8 mouse cellular contexts compared by ENCODE assay signal in the genomic region with DNA sequence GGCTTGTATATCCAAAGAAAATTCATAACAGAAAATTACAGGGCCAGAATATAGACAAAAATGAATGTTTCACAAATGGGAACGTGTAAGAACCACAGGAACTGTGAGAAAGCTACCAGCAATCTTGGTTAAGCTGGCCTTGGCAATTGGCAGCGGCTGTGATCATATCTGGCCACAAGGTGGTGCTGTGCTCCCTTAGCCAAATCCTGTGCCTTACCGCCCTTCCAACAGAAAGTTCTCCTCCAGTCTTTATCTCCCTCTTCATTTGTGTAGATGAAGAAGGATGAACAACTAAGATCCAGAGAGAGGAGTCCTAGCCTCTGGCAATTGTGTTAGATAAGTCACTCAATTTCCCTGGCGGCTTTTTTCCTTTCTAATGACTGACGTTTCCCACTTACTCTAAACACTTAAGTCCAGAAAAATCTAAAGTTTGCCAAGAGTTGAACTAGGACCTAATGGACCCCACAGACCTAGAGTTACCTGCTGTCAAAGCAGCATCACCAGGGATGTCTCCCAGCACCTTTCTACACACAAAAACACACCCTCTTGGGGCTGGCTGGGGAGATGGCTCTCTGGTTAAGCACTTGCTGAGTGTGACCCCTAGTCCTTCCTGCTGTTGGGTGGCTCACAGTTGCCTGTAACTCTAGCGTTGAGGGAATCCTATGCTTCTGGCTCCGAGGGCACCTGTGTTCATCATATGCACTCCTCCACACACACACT. TPM values are rescaled to one million over a fixed set of nuclear protein-coding genes. Genes with fewer than 3 reads are reported as not detected.
A peak's percentile ranks its signal among the peaks of the same experiment; 100 is the strongest.
DNase-seq lines count a peak whose midpoint lies in the region; TF ChIP-seq lines count a peak whose summit lies in the region.

No protein-coding gene starts in this region.

- no peak overlapping the region for H3K9ac ChIP-seq in MEL (ENCODE audit: control insufficient read depth, low read depth, low read length, poor library complexity, severe bottlenecking)

- peaks cover 22% of the 10 kb centered on the region for H3K4me1 ChIP-seq in heart, embryonic 10.5 days
- H3K4me1 ChIP-seq in MEL (ENCODE audit: control insufficient read depth in 1 of 2, insufficient read depth in 2 of 2, low read length in 2 of 2) = peaks cover 3 to 17% of the 10 kb centered on the region in 2 experiments
- H3K4me1 ChIP-seq in kidney, adult 2 months (ENCODE audit: control insufficient read depth, insufficient read depth, low read length) = no peaks in the 10 kb centered on the region

- no peaks in the 10 kb centered on the region for H3K9me3 ChIP-seq in heart, embryonic 10.5 days
- H3K9me3 ChIP-seq in MEL (replicated peaks; ENCODE audit: insufficient read depth, low read length) = no peaks in the 10 kb centered on the region

- no peak for TF ChIP-seq EP300 in MEL (IDR thresholded peaks at IDR 0.05; ENCODE audit: low read depth in 1 of 2, low read length in 2 of 2)

- peak; percentile 19 to 73 (median 67); a peak in 4 of 6 replicates for TF ChIP-seq CTCF in MEL (IDR thresholded peaks at IDR 0.05 in 2 of 3, conservative IDR thresholded peaks at IDR 0.05 in 1 of 3; ENCODE audit: control insufficient read depth in 1 of 3, insufficient read depth in 1 of 3, low read depth in 2 of 3, low read length in 3 of 3, poor library complexity in 1 of 3, severe bottlenecking in 1 of 3)
- peak; percentile 97 for TF ChIP-seq CTCF in kidney, adult 2 months (conservative IDR thresholded peaks at IDR 0.05; ENCODE audit: insufficient read depth, insufficient read length, low read depth, low read length)

- no peak overlapping the region for H3K4me3 ChIP-seq in heart, embryonic 10.5 days
- H3K4me3 ChIP-seq in MEL (ENCODE audit: control insufficient read depth in 1 of 2, insufficient read depth in 1 of 2, low read depth in 2 of 2, low read length in 2 of 2) = no peak overlapping the region
- H3K4me3 ChIP-seq in kidney, adult 2 months (ENCODE audit: insufficient read depth, low read depth, low read length) = no peak overlapping the region

- peaks cover 6% of the 10 kb centered on the region; the same call in 1 of the 2 replicates for H3K36me3 ChIP-seq in heart, embryonic 10.5 days
- peaks cover 0 to 11% of the 10 kb centered on the region in 2 experiments; a peak in 3 of 4 replicates for H3K36me3 ChIP-seq in MEL (ENCODE audit: control insufficient read depth in 1 of 2, insufficient read depth in 2 of 2, low read length in 2 of 2)
- no peaks in the 10 kb centered on the region for H3K36me3 ChIP-seq in kidney, adult 2 months (ENCODE audit: control insufficient read depth, insufficient read depth, low read length)

- no peak overlapping the region for H3K27ac ChIP-seq in heart, embryonic 10.5 days
- peak overlapping the region; percentile 81 for H3K27ac ChIP-seq in MEL (ENCODE audit: control insufficient read depth, low read depth, low read length)
- no peak overlapping the region for H3K27ac ChIP-seq in kidney, adult 2 months (ENCODE audit: insufficient read depth, low read depth, low read length)

- peaks cover 24% of the 10 kb centered on the region for H3K27me3 ChIP-seq in heart, embryonic 10.5 days (ENCODE audit: insufficient read depth, poor library complexity, severe bottlenecking)
- H3K27me3 ChIP-seq in MEL (ENCODE audit: control insufficient read depth in 1 of 2, insufficient read depth in 2 of 2, low read length in 2 of 2) = no peaks in the 10 kb centered on the region
- no peaks in the 10 kb centered on the region for H3K27me3 ChIP-seq in kidney, adult 2 months (replicated peaks; ENCODE audit: control insufficient read depth, insufficient read depth, low read length)

- TF ChIP-seq POLR2A in MEL (IDR thresholded peaks at IDR 0.05; ENCODE audit: control insufficient read depth in 1 of 2, insufficient read depth in 1 of 2, low read depth in 1 of 2, low read length in 2 of 2, poor library complexity in 1 of 2) = no peak
- TF ChIP-seq POLR2A in kidney, adult 2 months (IDR thresholded peaks at IDR 0.05; ENCODE audit: low read depth, low read length) = no peak

- TF ChIP-seq RAD21 in MEL (IDR thresholded peaks at IDR 0.05; ENCODE audit: low read depth, low read length) = peak; percentile 67

- WGBS in heart, embryonic 10.5 days = 35% methylated on average over 7 of the region's 7 CpGs
- 41% methylated on average over 7 of the region's 7 CpGs for WGBS in kidney, adult 2 months

- DNase-seq in heart, adult 11 months = peak; percentile 93
- DNase-seq in heart, embryonic 10.5 days (ENCODE audit: low spot score) = no peak
- DNase-seq in MEL (ENCODE audit: low read depth, low spot score) = peak; percentile 79
- DNase-seq in cerebellum, adult 9-11 months = peak; percentile 26
- DNase-seq in gastrocnemius, adult 18-20 months (ENCODE audit: low spot score) = peak; percentile 66
- DNase-seq in kidney, adult 2 months = peak; percentile 64
- DNase-seq in lung, adult 18-20 months = peak; percentile 70 to 75
- DNase-seq in right cerebral cortex, postnatal 10 days (ENCODE audit: low spot score in 2 of 2) = peak; percentile 74 to 79

- H3K79me2 ChIP-seq in MEL (ENCODE audit: control insufficient read depth, insufficient read depth, low read length, poor library complexity) = no peaks in the 10 kb centered on the region

TF ChIP-seq in MEL, 35 proteins besides CTCF, POLR2A, EP300 and RAD21:
- TF ChIP-seq MYB (IDR thresholded peaks at IDR 0.05; ENCODE audit: low read depth, low read length) (no peak), SMC3 (IDR thresholded peaks at IDR 0.05; ENCODE audit: low read depth, low read length) (peak; percentile 72), SIN3A (IDR thresholded peaks at IDR 0.05; ENCODE audit: low read length) (0 out of 2 replicates have a peak, but pooled peaks have one; percentile 8), ZC3H11A (IDR thresholded peaks at IDR 0.05; ENCODE audit: low read depth, low read length) (peak; percentile 56), MXI1 (IDR thresholded peaks at IDR 0.05; ENCODE audit: low read depth, low read length) (no peak), UBTF (IDR thresholded peaks at IDR 0.05; ENCODE audit: borderline replicate concordance, insufficient read depth, low read depth, low read length) (no peak), GATA1 (IDR thresholded peaks at IDR 0.05; ENCODE audit: low read depth, low read length) (peak; percentile 14; the same call in 1 of the 2 replicates)

RNA-seq across cellular contexts. Expression of a gene that starts 55.6 kb away (rescaled TPM):
- not detected in 2 replicates for polyA plus RNA-seq in heart, embryonic 10.5 days (2016; fragmentation: Nextera tagmentation; extraction: Ambion mirVana)
- not detected in 2 replicates for total RNA-seq in MEL (2012; rRNA removed)
- polyA plus RNA-seq in MEL (2012; ENCODE audit: insufficient read depth in 1 of 2, insufficient read length in 2 of 2, low read depth in 1 of 2, low replicate concordance in 2 of 2, missing spikeins in 1 of 2) = not detected
- total RNA-seq in gastrocnemius, adult 18-20 months (2021) = not detected
- not detected in 2 replicates for polyA plus RNA-seq in kidney, adult 2 months (2012; rRNA removed)
